Mouse (Mus musculus): Measurements from ENCODE around the gene Gm20517. TPM values are rescaled to one million over a fixed set of nuclear protein-coding genes. Genes with fewer than 3 reads are reported as not detected.

The Gm20517 gene
- polyA plus RNA-seq, 2 experiments = 0.86 TPM

DNA sequence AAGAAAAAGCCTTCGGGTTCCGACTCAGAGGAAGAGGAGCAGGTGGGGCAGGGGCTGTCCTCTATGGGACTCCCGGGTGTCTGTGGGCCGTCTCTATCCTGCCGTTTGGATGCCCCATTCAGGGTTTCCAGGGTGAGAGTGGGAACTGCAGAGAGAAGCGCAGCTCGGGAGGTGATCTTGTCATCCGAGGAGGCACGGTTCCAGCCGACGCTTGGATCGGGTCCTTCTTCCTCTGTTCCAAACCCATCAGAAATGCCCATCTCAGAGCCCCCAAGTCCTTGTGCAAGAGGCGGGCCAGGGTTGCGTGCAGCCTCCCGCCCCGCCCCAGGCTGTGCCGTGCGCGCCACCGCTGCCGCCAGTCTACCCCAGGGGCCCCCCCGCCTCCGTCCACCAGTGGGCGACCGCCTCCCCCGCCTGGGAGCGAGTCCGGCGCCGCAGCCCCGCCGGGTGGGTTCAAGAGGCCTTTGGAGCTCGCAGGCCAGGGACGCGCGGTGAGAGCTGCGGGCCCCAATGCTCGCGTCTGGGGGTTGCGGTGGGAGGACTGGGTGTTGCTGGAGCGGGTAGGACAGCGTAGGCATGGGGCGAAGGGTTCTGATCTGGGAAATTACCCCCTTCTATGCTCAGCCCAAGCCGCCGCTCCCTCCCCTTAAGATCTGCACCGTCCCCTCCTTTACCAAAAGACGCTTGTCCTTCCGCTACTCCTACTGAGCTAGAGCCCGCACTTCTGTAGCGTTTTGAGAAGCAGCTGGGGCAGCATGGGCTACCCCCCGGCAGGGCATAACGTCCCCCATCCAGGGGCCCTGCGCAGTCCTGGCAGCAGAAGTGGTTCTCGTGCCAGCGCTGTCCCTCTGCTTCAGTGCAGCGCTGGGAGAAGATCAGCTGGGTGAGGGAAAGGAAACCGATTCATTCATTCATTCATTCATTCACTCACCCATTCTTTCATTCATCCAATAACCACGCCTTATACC is 77.5 kb downstream of the Gm20517 start, which contains the start of gene Frs3:
Gene Frs3, plus strand, starts transcription at position 423 of the 968 bp plus-strand sequence.
- 1% methylated on average over 58 of the region's 58 CpGs for WGBS (ENCODE audit: insufficient replicate concordance)
- TF ChIP-seq CTCF (IDR thresholded peaks at IDR 0.05; ENCODE audit: low read depth) (no peak), EP300 (IDR thresholded peaks at IDR 0.05; ENCODE audit: low read depth) (no peak)
- H3K9me3 ChIP-seq (ENCODE audit: control insufficient read depth, low read length) = no peaks in the 10 kb centered on the region
- peaks cover 5% of the 10 kb centered on the region; the same call in 1 of the 2 replicates for H3K36me3 ChIP-seq (replicated peaks; ENCODE audit: control insufficient read depth, insufficient read depth, low read depth)
- H3K4me1 ChIP-seq (replicated peaks; ENCODE audit: control insufficient read depth in 2 of 2, insufficient read depth in 2 of 2, low read length in 1 of 2) = peaks cover 4 to 9% of the 10 kb centered on the region in 2 experiments; a peak in 2 of 4 replicates
- H3K27ac ChIP-seq = no peak within 1 kb of the TSS
- H3K27me3 ChIP-seq (ENCODE audit: control insufficient read depth, insufficient read depth, low read length) = no peaks in the 10 kb centered on the region
- H3K4me3 ChIP-seq (ENCODE audit: insufficient read depth in 1 of 2, low read depth in 2 of 2, low read length in 2 of 2) = peak within 1 kb of the TSS; percentile 65 to 79
- DNase-seq (ENCODE audit: low read depth in 3 of 3, low spot score in 3 of 3) (peak in 1 of 3 experiments; percentile 34), ATAC-seq (ENCODE audit: insufficient read depth) (peak; percentile 54)
- H3K9ac ChIP-seq (replicated peaks) = peak within 1 kb of the TSS; percentile 72
- H3K4me2 ChIP-seq (ENCODE audit: low read depth) = peak within 1 kb of the TSS; percentile 78

DNA sequence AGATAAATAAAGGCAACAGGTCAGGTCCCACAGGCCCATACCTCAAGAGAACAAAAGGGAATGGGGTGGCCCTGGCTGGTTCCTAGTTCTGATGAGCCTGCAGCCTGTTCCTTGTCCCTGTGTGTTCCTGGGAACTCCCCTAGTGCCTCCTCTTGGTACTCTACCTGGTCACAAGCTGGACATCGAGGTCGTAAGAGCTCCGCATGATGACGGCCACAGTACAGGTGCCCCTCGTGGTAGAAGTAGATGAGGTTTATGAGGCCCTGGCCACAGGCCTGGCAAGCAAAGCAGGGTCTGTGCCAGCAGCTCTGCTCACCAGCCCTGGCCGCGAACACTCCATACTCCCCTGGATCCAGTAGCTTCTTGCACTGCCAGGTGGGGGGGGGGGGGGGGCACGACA is 78.5 kb downstream of the Gm20517 start:
- no peak overlapping the region for H3K9ac ChIP-seq (replicated peaks)
- ATAC-seq (ENCODE audit: insufficient read depth) (no peak), DNase-seq (ENCODE audit: low read depth in 3 of 3, low spot score in 3 of 3) (no peak)
- H3K36me3 ChIP-seq (replicated peaks; ENCODE audit: control insufficient read depth, insufficient read depth, low read depth) = no peaks in the 10 kb centered on the region
- TF ChIP-seq CTCF (IDR thresholded peaks at IDR 0.05; ENCODE audit: low read depth) (no peak), EP300 (IDR thresholded peaks at IDR 0.05; ENCODE audit: low read depth) (no peak)
- WGBS (ENCODE audit: insufficient replicate concordance) = 80% methylated on average over 8 of the region's 8 CpGs
- H3K4me1 ChIP-seq (replicated peaks; ENCODE audit: control insufficient read depth in 2 of 2, insufficient read depth in 2 of 2, low read length in 1 of 2) = peaks cover 4 to 11% of the 10 kb centered on the region in 2 experiments; a peak in 2 of 4 replicates
- H3K27ac ChIP-seq = no peak overlapping the region
- H3K27me3 ChIP-seq (ENCODE audit: control insufficient read depth, insufficient read depth, low read length) = no peaks in the 10 kb centered on the region
- no peaks in the 10 kb centered on the region for H3K9me3 ChIP-seq (ENCODE audit: control insufficient read depth, low read length)
- H3K4me2 ChIP-seq (ENCODE audit: low read depth) = no peak overlapping the region
- no peak overlapping the region for H3K4me3 ChIP-seq (ENCODE audit: insufficient read depth in 1 of 2, low read depth in 2 of 2, low read length in 2 of 2)

DNA sequence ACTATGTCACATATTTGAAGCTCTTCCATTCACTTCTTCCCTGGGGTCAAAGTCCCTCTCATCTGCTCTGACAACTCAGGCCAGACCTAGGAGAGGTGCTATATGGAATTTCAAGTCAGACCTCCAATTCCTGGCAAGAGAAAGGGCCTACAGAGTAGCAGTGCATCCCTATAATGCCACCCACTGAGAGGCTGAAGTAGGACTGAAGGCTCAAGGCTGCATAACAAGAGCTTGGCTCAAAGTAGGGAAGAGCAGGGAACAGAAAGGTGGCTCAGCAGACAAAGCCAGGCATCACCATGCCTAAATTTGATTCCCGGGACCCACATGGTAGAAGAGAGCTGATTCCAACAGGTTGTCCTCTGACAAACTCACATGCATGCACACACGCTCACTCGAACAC is 80.3 kb downstream of the Gm20517 start:
- WGBS (ENCODE audit: insufficient replicate concordance) = 78% methylated on average over 3 of the region's 3 CpGs
- DNase-seq (ENCODE audit: low read depth in 3 of 3, low spot score in 3 of 3) (no peak), ATAC-seq (ENCODE audit: insufficient read depth) (no peak)
- Histone ChIP-seq H3K36me3 (replicated peaks; ENCODE audit: control insufficient read depth, insufficient read depth, low read depth) (no peaks in the 10 kb centered on the region), H3K4me2 (ENCODE audit: low read depth) (no peak overlapping the region), H3K4me3 (ENCODE audit: insufficient read depth in 1 of 2, low read depth in 2 of 2, low read length in 2 of 2) (no peak overlapping the region), H3K4me1 (replicated peaks; ENCODE audit: control insufficient read depth in 2 of 2, insufficient read depth in 2 of 2, low read length in 1 of 2) (peaks cover 4 to 10% of the 10 kb centered on the region in 2 experiments; a peak in 2 of 4 replicates), H3K9ac (replicated peaks) (no peak overlapping the region), H3K9me3 (ENCODE audit: control insufficient read depth, low read length) (no peaks in the 10 kb centered on the region), H3K27me3 (ENCODE audit: control insufficient read depth, insufficient read depth, low read length) (peaks cover 14% of the 10 kb centered on the region), H3K27ac (no peak overlapping the region)
- no peak for TF ChIP-seq CTCF (IDR thresholded peaks at IDR 0.05; ENCODE audit: low read depth)
- TF ChIP-seq EP300 (IDR thresholded peaks at IDR 0.05; ENCODE audit: low read depth) = no peak

DNA sequence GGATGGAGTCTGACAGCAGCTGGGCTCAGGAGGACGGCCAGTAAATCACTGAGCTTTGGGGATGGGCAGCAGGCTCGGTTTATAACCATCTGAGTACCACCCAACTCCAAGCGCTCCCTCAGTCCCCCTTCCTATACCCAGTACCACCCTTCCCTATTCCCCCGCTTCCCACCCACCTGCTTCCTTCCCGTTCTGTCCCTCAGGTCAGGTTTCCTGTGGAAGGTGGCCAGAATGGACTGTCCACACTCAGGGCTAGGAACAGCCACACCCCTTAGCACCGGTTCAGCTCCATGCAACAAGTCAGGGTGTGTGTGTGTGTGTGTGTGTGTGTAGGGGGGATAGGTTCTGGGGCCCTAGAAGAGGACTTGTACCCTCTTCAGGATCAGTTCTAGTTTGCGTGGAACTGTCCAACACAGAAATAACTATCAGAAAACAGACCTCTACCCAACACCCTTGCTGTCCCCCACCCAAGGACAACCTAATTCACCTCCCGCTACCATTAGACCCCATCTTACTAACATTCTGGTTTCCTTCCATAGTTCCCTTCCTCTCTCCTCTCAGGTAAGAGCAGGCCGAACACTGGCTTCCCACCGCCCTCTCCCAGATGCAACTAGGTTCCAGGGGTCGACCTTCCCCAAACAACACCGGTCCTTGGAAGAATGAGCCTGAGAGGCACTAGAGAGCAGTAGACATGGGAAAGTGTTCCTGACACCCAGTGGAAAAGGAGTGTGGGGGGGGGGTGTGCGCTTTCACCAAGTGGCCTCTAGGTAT is 82.5 kb downstream of the Gm20517 start:
- H3K4me2 ChIP-seq (ENCODE audit: low read depth) = peak overlapping the region; percentile 83
- DNase-seq (ENCODE audit: low read depth in 3 of 3, low spot score in 3 of 3) (no peak), ATAC-seq (ENCODE audit: insufficient read depth) (no peak)
- 43% methylated on average over 13 of the region's 13 CpGs for WGBS (ENCODE audit: insufficient replicate concordance)
- peaks cover 20% of the 10 kb centered on the region for H3K27me3 ChIP-seq (ENCODE audit: control insufficient read depth, insufficient read depth, low read length)
- H3K4me1 ChIP-seq (replicated peaks; ENCODE audit: control insufficient read depth in 2 of 2, insufficient read depth in 2 of 2, low read length in 1 of 2) = peaks cover 0 to 4% of the 10 kb centered on the region in 2 experiments; a peak in 2 of 4 replicates
- H3K9ac ChIP-seq (replicated peaks) = no peak overlapping the region; the same call in 1 of the 2 replicates
- no peaks in the 10 kb centered on the region for H3K9me3 ChIP-seq (ENCODE audit: control insufficient read depth, low read length)
- TF ChIP-seq EP300 (IDR thresholded peaks at IDR 0.05; ENCODE audit: low read depth) (no peak), CTCF (IDR thresholded peaks at IDR 0.05; ENCODE audit: low read depth) (no peak)
- peak overlapping the region; percentile 56 to 62 for H3K4me3 ChIP-seq (ENCODE audit: insufficient read depth in 1 of 2, low read depth in 2 of 2, low read length in 2 of 2)
- no peaks in the 10 kb centered on the region for H3K36me3 ChIP-seq (replicated peaks; ENCODE audit: control insufficient read depth, insufficient read depth, low read depth)
- H3K27ac ChIP-seq = no peak overlapping the region

DNA sequence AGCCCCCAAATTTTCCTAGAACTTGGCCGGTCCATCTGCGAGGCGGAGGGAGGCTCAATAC is 82.9 kb downstream of the Gm20517 start, which contains the start of gene Gm21981:
Gene Gm21981, minus strand, starts transcription at position 14 of the 61 bp plus-strand sequence.
- ATAC-seq (ENCODE audit: insufficient read depth) (no peak), DNase-seq (ENCODE audit: low read depth in 3 of 3, low spot score in 3 of 3) (no peak)
- H3K9ac ChIP-seq (replicated peaks) = peak within 1 kb of the TSS; percentile 59
- H3K4me1 ChIP-seq (replicated peaks; ENCODE audit: control insufficient read depth in 2 of 2, insufficient read depth in 2 of 2, low read length in 1 of 2) = peaks cover 0 to 4% of the 10 kb centered on the region in 2 experiments; a peak in 2 of 4 replicates
- 0% methylated on average over 3 of the region's 3 CpGs for WGBS (ENCODE audit: insufficient replicate concordance)
- no peak within 1 kb of the TSS for H3K27ac ChIP-seq
- peak within 1 kb of the TSS; percentile 83 for H3K4me2 ChIP-seq (ENCODE audit: low read depth)
- H3K36me3 ChIP-seq (replicated peaks; ENCODE audit: control insufficient read depth, insufficient read depth, low read depth) = no peaks in the 10 kb centered on the region
- H3K4me3 ChIP-seq (ENCODE audit: insufficient read depth in 1 of 2, low read depth in 2 of 2, low read length in 2 of 2) = peak within 1 kb of the TSS; percentile 56 to 62
- peaks cover 20% of the 10 kb centered on the region for H3K27me3 ChIP-seq (ENCODE audit: control insufficient read depth, insufficient read depth, low read length)
- H3K9me3 ChIP-seq (ENCODE audit: control insufficient read depth, low read length) = no peaks in the 10 kb centered on the region
- TF ChIP-seq EP300 (IDR thresholded peaks at IDR 0.05; ENCODE audit: low read depth) (no peak), CTCF (IDR thresholded peaks at IDR 0.05; ENCODE audit: low read depth) (no peak)

Measured in liver, embryonic 14.5 days (tissue).